Comparison of ENCODE assay signal across 14 mouse cellular contexts in genomic region chr11:80067558-80067957, GRCm38 (mm10). TPM values are rescaled to one million over a fixed set of nuclear protein-coding genes. Genes with fewer than 3 reads are reported as not detected.
A peak's percentile ranks its signal among the peaks of the same experiment; 100 is the strongest.
DNase-seq lines count a peak whose midpoint lies in the region; ATAC-seq lines count a peak whose summit lies in the region.
"Had no signal": no experiment of that assay in that cellular context is flagged by ENCODE, and none has a peak within 500 bp of the region (broad histone marks: within the 10 kb centered on the region; RNA-seq: fewer than 3 reads in every experiment).

No protein-coding gene starts in this region.

- WGBS in kidney, embryonic 15.5 days, result 71% methylated on average over 5 of the region's 5 CpGs
- 83% methylated on average over 5 of the region's 5 CpGs for WGBS in hindbrain, embryonic 12.5 days

- no peaks in the 10 kb centered on the region for H3K9me3 ChIP-seq in kidney, embryonic 15.5 days (replicated peaks)
- no peaks in the 10 kb centered on the region for H3K9me3 ChIP-seq in hindbrain, embryonic 12.5 days (replicated peaks)
- H3K9me3 ChIP-seq: neural tube, embryonic 15.5 days had no signal

- H3K4me1 ChIP-seq in kidney, embryonic 15.5 days, result no peaks in the 10 kb centered on the region
- no peaks in the 10 kb centered on the region for H3K4me1 ChIP-seq in hindbrain, embryonic 12.5 days
- H3K4me1 ChIP-seq: neural tube, embryonic 15.5 days had no signal

- no peak overlapping the region for H3K4me2 ChIP-seq in kidney, embryonic 15.5 days
- no peak overlapping the region for H3K4me2 ChIP-seq in hindbrain, embryonic 12.5 days (replicated peaks)
- H3K4me2 ChIP-seq: midbrain, embryonic 11.5 days; neural tube, embryonic 15.5 days had no signal

- H3K4me3 ChIP-seq in kidney, embryonic 15.5 days (replicated peaks), result no peak overlapping the region
- no peak overlapping the region for H3K4me3 ChIP-seq in hindbrain, embryonic 12.5 days
- H3K4me3 ChIP-seq: neural tube, embryonic 15.5 days had no signal

- H3K36me3 ChIP-seq in kidney, embryonic 15.5 days, result peaks cover 17% of the 10 kb centered on the region
- H3K36me3 ChIP-seq in splenic B cell, adult 2 months (ENCODE audit: control insufficient read depth, insufficient read depth, low read length, poor library complexity, severe bottlenecking), result peaks cover 4% of the 10 kb centered on the region
- no peaks in the 10 kb centered on the region for H3K36me3 ChIP-seq in hindbrain, embryonic 12.5 days
- H3K36me3 ChIP-seq: neural tube, embryonic 15.5 days had no signal

- no peak for DNase-seq in kidney, postnatal 25 days
- peak; percentile 60 for DNase-seq in CD4-positive helper T cell, adult 2 months (ENCODE audit: low read depth, low spot score)
- DNase-seq in splenic B cell, adult 2 months (ENCODE audit: low read depth, low spot score), result peak; percentile 71
- DNase-seq: gastrocnemius, postnatal 14 days; kidney, adult 8-10 months; left cerebral cortex, postnatal 4 days; right cerebral cortex, postnatal 4 days had no signal

- no peaks in the 10 kb centered on the region for H3K27me3 ChIP-seq in kidney, embryonic 15.5 days
- no peaks in the 10 kb centered on the region for H3K27me3 ChIP-seq in splenic B cell, adult 2 months (ENCODE audit: control insufficient read depth, insufficient read depth, low read length, poor library complexity, severe bottlenecking)
- H3K27me3 ChIP-seq in hindbrain, embryonic 12.5 days, result no peaks in the 10 kb centered on the region
- H3K27me3 ChIP-seq: neural tube, embryonic 15.5 days had no signal

- H3K27ac ChIP-seq in kidney, embryonic 15.5 days, result 0 out of 2 replicates have a peak overlapping the region, but pooled peaks have one; percentile 18
- no peak overlapping the region for H3K27ac ChIP-seq in hindbrain, embryonic 12.5 days
- H3K27ac ChIP-seq: neural tube, embryonic 15.5 days had no signal

- H3K9ac ChIP-seq in kidney, embryonic 15.5 days, result no peak overlapping the region
- H3K9ac ChIP-seq in hindbrain, embryonic 12.5 days, result no peak overlapping the region
- H3K9ac ChIP-seq: neural tube, embryonic 15.5 days had no signal

- ATAC-seq in kidney, embryonic 15.5 days (replicated peaks; ENCODE audit: low FRiP score), result no peak
- peak; percentile 76 for ATAC-seq in inflammation-experienced regulatory T-cells, adult 6 months
- no peak for ATAC-seq in erythroblast, adult 5-6 weeks (replicated peaks; ENCODE audit: low FRiP score, poor library complexity, severe bottlenecking)
- ATAC-seq in megakaryocyte-erythroid progenitor cell, adult 5-6 weeks (replicated peaks; ENCODE audit: low FRiP score, low TSS enrichment, poor library complexity, severe bottlenecking), result no peak
- ATAC-seq in hindbrain, embryonic 12.5 days (ENCODE audit: low FRiP score), result no peak

RNA-seq across cellular contexts. Expression of gene Crlf3, which starts 13.2 kb away (rescaled TPM):
- polyA plus RNA-seq in kidney, embryonic 15.5 days (2015; fragmentation: Nextera tagmentation; extraction: Ambion mirVana), result 43.3 and 45.3 TPM in 2 replicates
- polyA plus RNA-seq in inflammation-experienced regulatory T-cells, adult 6 months (2017; shearing (Covaris generic)), result 100 to 1,000 TPM in 2 of 3 experiments, 10 to 100 TPM in 1; 98.6 to 123 (median 113) TPM
- total RNA-seq in erythroblast, adult 5-6 weeks (2015; ENCODE audit: low replicate concordance), result 57.5 and 58.4 TPM in 2 replicates
- total RNA-seq in erythroblast, adult 5-6 weeks (2017; ENCODE audit: low replicate concordance), result 82.4 and 107 TPM in 2 replicates
- total RNA-seq in megakaryocyte-erythroid progenitor cell, adult 5-6 weeks (2014; fragmentation: Nextera tagmentation), result 28.4 and 42.0 TPM in 2 replicates
- total RNA-seq in megakaryocyte-erythroid progenitor cell, adult 5-6 weeks (2017), result 46.9 and 50.6 TPM in 2 replicates
- polyA plus RNA-seq in hindbrain, embryonic 12.5 days (2016; fragmentation: Nextera tagmentation; extraction: Ambion mirVana), result 29.9 and 30.1 TPM in 2 replicates

RNA-seq across cellular contexts. Expression of gene Atad5, which starts 21.6 kb away (rescaled TPM):
- polyA plus RNA-seq in kidney, embryonic 15.5 days (2015; fragmentation: Nextera tagmentation; extraction: Ambion mirVana), result 10.9 and 11.9 TPM in 2 replicates
- polyA plus RNA-seq in inflammation-experienced regulatory T-cells, adult 6 months (2017; shearing (Covaris generic)), result 1 to 10 TPM; 2.6 to 8.1 (median 3.1) TPM
- total RNA-seq in erythroblast, adult 5-6 weeks (2015; ENCODE audit: low replicate concordance), result 25.1 and 32.1 TPM in 2 replicates
- total RNA-seq in erythroblast, adult 5-6 weeks (2017; ENCODE audit: low replicate concordance), result 25.4 and 38.9 TPM in 2 replicates
- 42.8 and 42.9 TPM in 2 replicates for total RNA-seq in megakaryocyte-erythroid progenitor cell, adult 5-6 weeks (2014; fragmentation: Nextera tagmentation)
- 49.8 and 50.6 TPM in 2 replicates for total RNA-seq in megakaryocyte-erythroid progenitor cell, adult 5-6 weeks (2017)
- polyA plus RNA-seq in hindbrain, embryonic 12.5 days (2016; fragmentation: Nextera tagmentation; extraction: Ambion mirVana), result 11.1 and 11.7 TPM in 2 replicates

Comparison
In these comparisons a context has a peak if more than half of its experiments do, and no peak if none do; other contexts are left out.
1. DNase-seq: peak in CD4-positive helper T cell, adult 2 months (single experiment) and splenic B cell, adult 2 months (single experiment); none in kidney, postnatal 25 days (0 of 2).